Mouse (Mus musculus): Measurements from ENCODE around the gene Drd3. TPM values are rescaled to one million over a fixed set of nuclear protein-coding genes. Genes with fewer than 3 reads are reported as not detected.

The Drd3 gene
- not detected for polyA plus RNA-seq (2014; fragmentation: Illumina TruSeq; extraction: RNeasy Lipid Tissue Mini Kit (QIAGEN cat#74804); ENCODE audit: low replicate concordance)

GRCm38 (mm10) chr16:43753751-43754150 lies at the start of gene Drd3:
Drd3 (plus strand) TSS chr16:43754026.

Other genes with a start within 250 kb of the Drd3 start
- 1.0 TPM for gene Tigit, start 89.9 kb upstream of the Drd3 start, polyA plus RNA-seq (2014; fragmentation: Illumina TruSeq; extraction: RNeasy Lipid Tissue Mini Kit (QIAGEN cat#74804); ENCODE audit: low replicate concordance)
- gene Ccdc191, start 135.8 kb downstream of the Drd3 start, polyA plus RNA-seq (2014; fragmentation: Illumina TruSeq; extraction: RNeasy Lipid Tissue Mini Kit (QIAGEN cat#74804); ENCODE audit: low replicate concordance), result 4.2 TPM
- 12.0 TPM for gene Qtrt2, start 172.8 kb downstream of the Drd3 start, polyA plus RNA-seq (2014; fragmentation: Illumina TruSeq; extraction: RNeasy Lipid Tissue Mini Kit (QIAGEN cat#74804); ENCODE audit: low replicate concordance)
- gene Zdhhc23, start 225.8 kb downstream of the Drd3 start, polyA plus RNA-seq (2014; fragmentation: Illumina TruSeq; extraction: RNeasy Lipid Tissue Mini Kit (QIAGEN cat#74804); ENCODE audit: low replicate concordance), result 10.1 TPM